Comparison of ENCODE assay signal across 1 mouse cellular context in genomic region chr7:79148711-79149266, GRCm38 (mm10).
TF ChIP-seq lines count a peak whose summit lies in the region.

Gene Mfge8 (minus strand): TSS chr7:79149060.

TF ChIP-seq in CH12.LX, 34 proteins besides CTCF, POLR2A, EP300 and RAD21 (continued from another document):
- TF ChIP-seq ZMIZ1 (IDR thresholded peaks at IDR 0.05; ENCODE audit: low read depth, low read length): 0 out of 2 replicates have a peak, but pooled peaks have one; percentile 37
- TF ChIP-seq MXI1 (IDR thresholded peaks at IDR 0.05; ENCODE audit: low read depth, low read length): peak; percentile 67
- TF ChIP-seq KAT2A (IDR thresholded peaks at IDR 0.05; ENCODE audit: insufficient replicate concordance, low read length): no peak
- TF ChIP-seq TBP (conservative IDR thresholded peaks at IDR 0.05; ENCODE audit: low read depth, low read length): 0 out of 2 replicates have a peak, but pooled peaks have one; percentile 34
- TF ChIP-seq SIN3A (IDR thresholded peaks at IDR 0.05; ENCODE audit: low read length): peak; percentile 66
- peak; percentile 60 for TF ChIP-seq MAX (IDR thresholded peaks at IDR 0.05; ENCODE audit: low read length)
- TF ChIP-seq POLR2AphosphoS2 (IDR thresholded peaks at IDR 0.05; ENCODE audit: low read depth, low read length): no peak
- TF ChIP-seq JUN (IDR thresholded peaks at IDR 0.05; ENCODE audit: insufficient read depth, low read depth, low read length): no peak
- TF ChIP-seq ZKSCAN1 (IDR thresholded peaks at IDR 0.05; ENCODE audit: borderline replicate concordance, low read depth, low read length): no peak
- TF ChIP-seq CHD2 (IDR thresholded peaks at IDR 0.05; ENCODE audit: low read length): no peak
- TF ChIP-seq ETS1 (conservative IDR thresholded peaks at IDR 0.05; ENCODE audit: low read depth, low read length): no peak
- TF ChIP-seq ZNF384 (IDR thresholded peaks at IDR 0.05; ENCODE audit: low read depth, low read length): no peak
- TF ChIP-seq MAFK (IDR thresholded peaks at IDR 0.05; ENCODE audit: insufficient replicate concordance, low read length): no peak
- TF ChIP-seq USF2 (conservative IDR thresholded peaks at IDR 0.05; ENCODE audit: low read depth, low read length): no peak
